14 mouse cellular contexts compared by ENCODE assay signal in the genomic region with DNA sequence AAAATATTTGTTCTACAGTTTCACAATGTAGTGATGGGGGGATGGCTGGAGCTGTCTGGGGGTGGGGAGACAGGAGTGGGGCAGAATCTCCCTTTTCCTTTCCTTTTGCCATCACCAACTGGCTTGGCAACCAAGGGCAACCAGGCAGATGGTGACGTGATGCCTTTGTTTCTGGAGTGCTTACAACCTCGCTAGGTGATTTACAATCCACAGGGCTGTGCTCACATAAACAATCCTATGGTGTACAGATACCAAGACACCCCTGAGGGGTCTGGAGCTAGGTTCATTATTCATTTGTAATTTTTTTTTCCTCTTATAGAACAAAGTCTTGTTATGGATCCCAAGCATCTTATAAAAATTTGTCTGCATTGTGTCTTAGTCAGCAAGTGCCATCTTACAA.
"Had no signal": no experiment of that assay in that cellular context is flagged by ENCODE, and none has a peak within 500 bp of the region (broad histone marks: within the 10 kb centered on the region; RNA-seq: fewer than 3 reads in every experiment).

No protein-coding gene starts in this region.

- H3K4me2 ChIP-seq: limb, embryonic 12.5 days; liver, embryonic 13.5 days; midbrain, embryonic 15.5 days; stomach, embryonic 15.5 days had no signal

- H3K9me3 ChIP-seq: limb, embryonic 12.5 days; liver, embryonic 13.5 days; midbrain, embryonic 15.5 days; stomach, embryonic 15.5 days had no signal

- H3K27ac ChIP-seq: kidney, postnatal 0 days; limb, embryonic 12.5 days; liver, embryonic 13.5 days; midbrain, embryonic 15.5 days; stomach, embryonic 15.5 days had no signal

- H3K9ac ChIP-seq: limb, embryonic 12.5 days; liver, embryonic 13.5 days; liver, postnatal 0 days; midbrain, embryonic 15.5 days; stomach, embryonic 15.5 days had no signal

- ATAC-seq: liver, postnatal 0 days; midbrain, embryonic 15.5 days had no signal

- H3K4me3 ChIP-seq: limb, embryonic 12.5 days; liver, embryonic 13.5 days; midbrain, embryonic 15.5 days; stomach, embryonic 15.5 days had no signal

- DNase-seq: kidney, adult 11 months; kidney, adult 9 months; kidney, postnatal 36 days; layer of hippocampus, adult 9-11 months; layer of hippocampus, postnatal 36 days; liver; liver, embryonic 13.5 days; liver, postnatal 0 days; right cerebral cortex, postnatal 14 days; thymus, postnatal 4 days had no signal

- H3K27me3 ChIP-seq: limb, embryonic 12.5 days; liver, embryonic 13.5 days; midbrain, embryonic 15.5 days; stomach, embryonic 15.5 days had no signal

- H3K4me1 ChIP-seq: limb, embryonic 12.5 days; midbrain, embryonic 15.5 days; stomach, embryonic 15.5 days had no signal
